In the genomic region with DNA sequence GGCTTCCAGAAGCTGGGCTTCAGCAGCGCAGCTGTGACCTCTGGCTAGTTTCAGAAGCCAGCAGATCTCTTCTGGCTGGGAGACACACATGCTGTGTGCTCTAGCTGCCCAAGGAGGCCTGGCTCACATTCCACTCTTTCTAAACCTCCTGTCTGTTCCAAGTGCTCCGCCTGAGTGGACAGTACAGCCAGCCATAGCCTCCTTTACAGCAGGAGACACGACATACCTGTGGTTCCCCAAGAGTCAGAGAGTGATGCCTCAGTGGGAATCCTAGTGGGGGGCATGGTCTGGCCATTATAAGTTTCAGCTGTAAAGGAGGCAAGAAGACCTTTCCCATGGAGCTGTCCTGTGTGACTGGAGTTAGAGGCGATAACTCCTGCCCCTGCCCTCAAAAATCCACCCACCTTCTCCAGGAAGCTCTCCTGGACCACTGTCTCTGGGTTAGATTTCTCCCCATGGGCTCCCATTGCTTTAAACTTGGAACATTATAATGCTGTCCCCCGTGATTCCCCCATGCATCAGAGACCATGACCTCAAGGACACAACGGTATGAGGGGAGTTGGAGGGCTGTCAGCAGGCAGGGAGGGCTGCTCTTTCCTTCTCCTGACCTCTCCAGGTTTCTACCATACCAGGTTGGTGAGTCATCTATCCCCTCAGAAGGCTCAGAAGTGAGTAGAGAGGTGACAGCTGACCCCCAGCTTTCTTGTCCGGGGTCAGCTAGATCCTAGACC, we compare ENCODE assay signal across 13 mouse cellular contexts. TPM values are rescaled to one million over a fixed set of nuclear protein-coding genes. Genes with fewer than 3 reads are reported as not detected.
DNase-seq lines count a peak whose midpoint lies in the region; ATAC-seq and TF ChIP-seq lines count a peak whose summit lies in the region.
"Had no signal": no experiment of that assay in that cellular context is flagged by ENCODE, and none has a peak within 500 bp of the region (broad histone marks: within the 10 kb centered on the region; RNA-seq: fewer than 3 reads in every experiment).

No protein-coding gene starts in this region.

- 65% methylated on average over 7 of the region's 7 CpGs for WGBS in liver, embryonic 11.5 days
- 71% methylated on average over 7 of the region's 7 CpGs for WGBS in liver, embryonic 12.5 days (ENCODE audit: insufficient replicate concordance)

- H3K9ac ChIP-seq in liver, embryonic 11.5 days (ENCODE audit: low read depth, low read length), result no peak overlapping the region
- no peak overlapping the region for H3K9ac ChIP-seq in liver, embryonic 12.5 days
- H3K9ac ChIP-seq: forebrain, postnatal 0 days; hindbrain, embryonic 13.5 days; lung, embryonic 15.5 days had no signal

- intact Hi-C loops in gastrocnemius, adult 2 months (cut with DNase I), result no loop called here
- intact Hi-C loops in gastrocnemius, postnatal 14 days (cut with DNase I; ENCODE audit: low total_unique reads), result no loop called here

- peak; percentile 75 for DNase-seq in gastrocnemius, adult 2 months
- DNase-seq in gastrocnemius, postnatal 4 days (ENCODE audit: low spot score in 2 of 2), result no peak
- no peak for DNase-seq in liver, embryonic 11.5 days (ENCODE audit: low spot score)
- DNase-seq in cerebellum, adult 18-20 months, result peak; percentile 56 to 64
- peak; percentile 63 for DNase-seq in gastrocnemius, postnatal 14 days
- no peak for DNase-seq in urinary bladder, postnatal 14 days (ENCODE audit: low spot score)
- no peak for DNase-seq in right cerebral cortex, adult 18-20 months
- DNase-seq: forebrain, postnatal 0 days had no signal

- peaks cover 52% of the 10 kb centered on the region for H3K4me1 ChIP-seq in liver, embryonic 11.5 days (replicated peaks; ENCODE audit: control insufficient read depth, insufficient read depth, low read length)
- peaks cover 60% of the 10 kb centered on the region for H3K4me1 ChIP-seq in liver, embryonic 12.5 days

- H3K9me3 ChIP-seq in liver, embryonic 11.5 days (ENCODE audit: control insufficient read depth, low read length), result no peaks in the 10 kb centered on the region
- H3K9me3 ChIP-seq in liver, embryonic 12.5 days (replicated peaks), result no peaks in the 10 kb centered on the region
- H3K9me3 ChIP-seq: heart, embryonic 13.5 days; hindbrain, embryonic 13.5 days; limb, embryonic 10.5 days; lung, embryonic 15.5 days had no signal

- H3K4me2 ChIP-seq in liver, embryonic 11.5 days, result peak overlapping the region; percentile 12; the same call in 1 of the 2 replicates
- no peak overlapping the region; the same call in 1 of the 2 replicates for H3K4me2 ChIP-seq in liver, embryonic 12.5 days

- TF ChIP-seq CTCF in gastrocnemius, adult 2 months (IDR thresholded peaks at IDR 0.05), result no peak

- H3K36me3 ChIP-seq in liver, embryonic 11.5 days (ENCODE audit: control insufficient read depth, insufficient read depth, low read length), result no peaks in the 10 kb centered on the region
- no peaks in the 10 kb centered on the region for H3K36me3 ChIP-seq in liver, embryonic 12.5 days
- H3K36me3 ChIP-seq: heart, embryonic 13.5 days; hindbrain, embryonic 13.5 days; limb, embryonic 10.5 days; lung, embryonic 15.5 days had no signal

- H3K4me3 ChIP-seq in gastrocnemius, adult 2 months, result peak overlapping the region; percentile 99; the same call in 1 of the 2 replicates
- no peak overlapping the region for H3K4me3 ChIP-seq in liver, embryonic 11.5 days (ENCODE audit: low read depth, low read length)
- H3K4me3 ChIP-seq in liver, embryonic 12.5 days, result no peak overlapping the region
- H3K4me3 ChIP-seq: hindbrain, embryonic 13.5 days had no signal

- ATAC-seq in liver, embryonic 11.5 days (replicated peaks; ENCODE audit: low FRiP score), result no peak
- no peak for ATAC-seq in liver, embryonic 12.5 days
- ATAC-seq: forebrain, postnatal 0 days had no signal

- no peaks in the 10 kb centered on the region for H3K27me3 ChIP-seq in liver, embryonic 11.5 days (replicated peaks; ENCODE audit: control insufficient read depth, insufficient read depth, low read length)
- H3K27me3 ChIP-seq in liver, embryonic 12.5 days (replicated peaks), result 0 out of 2 replicates have a peak, but pooled peaks cover 3% of the 10 kb centered on the region

- H3K27ac ChIP-seq in gastrocnemius, adult 2 months, result peak overlapping the region; percentile 98
- no peak overlapping the region for H3K27ac ChIP-seq in liver, embryonic 11.5 days (ENCODE audit: low read depth, low read length)
- no peak overlapping the region for H3K27ac ChIP-seq in liver, embryonic 12.5 days
- H3K27ac ChIP-seq: heart, embryonic 13.5 days; hindbrain, embryonic 13.5 days; limb, embryonic 10.5 days; lung, embryonic 15.5 days had no signal

RNA-seq across cellular contexts. Expression of gene Ldlrap1, which starts 1.4 kb away (rescaled TPM):
- total RNA-seq in gastrocnemius, adult 2 months (2021), result 1 to 10 TPM; 5.7 to 6.6 TPM
- total RNA-seq in gastrocnemius, postnatal 4 days (2021), result 10 to 100 TPM; 18.0 to 20.0 TPM
- polyA plus RNA-seq in liver, embryonic 11.5 days (2014; fragmentation: Nextera tagmentation; extraction: Ambion mirVana), result 32.2 and 33.3 TPM in 2 replicates
- 26.4 and 28.2 TPM in 2 replicates for polyA plus RNA-seq in liver, embryonic 12.5 days (2016; fragmentation: Nextera tagmentation; extraction: Ambion mirVana)
- 10 to 100 TPM in 1 of 2 experiments, 1 to 10 TPM in 1; 9.2 to 10.2 TPM for total RNA-seq in gastrocnemius, postnatal 14 days (2021)

Comparison
In these comparisons a context has a peak if more than half of its experiments do, and no peak if none do; other contexts are left out.
1. DNase-seq: peak in gastrocnemius, adult 2 months (single experiment), cerebellum, adult 18-20 months (2 of 2) and gastrocnemius, postnatal 14 days (single experiment); none in gastrocnemius, postnatal 4 days (0 of 2), liver, embryonic 11.5 days (single experiment), urinary bladder, postnatal 14 days (single experiment) and right cerebral cortex, adult 18-20 months (single experiment).